Mouse (Mus musculus): ENCODE data around the gene Eif5a. TPM values are rescaled to one million over a fixed set of nuclear protein-coding genes. Genes with fewer than 3 reads are reported as not detected.

Eif5a gene
- polyA plus RNA-seq, 1 experiment: 653 TPM

DNA sequence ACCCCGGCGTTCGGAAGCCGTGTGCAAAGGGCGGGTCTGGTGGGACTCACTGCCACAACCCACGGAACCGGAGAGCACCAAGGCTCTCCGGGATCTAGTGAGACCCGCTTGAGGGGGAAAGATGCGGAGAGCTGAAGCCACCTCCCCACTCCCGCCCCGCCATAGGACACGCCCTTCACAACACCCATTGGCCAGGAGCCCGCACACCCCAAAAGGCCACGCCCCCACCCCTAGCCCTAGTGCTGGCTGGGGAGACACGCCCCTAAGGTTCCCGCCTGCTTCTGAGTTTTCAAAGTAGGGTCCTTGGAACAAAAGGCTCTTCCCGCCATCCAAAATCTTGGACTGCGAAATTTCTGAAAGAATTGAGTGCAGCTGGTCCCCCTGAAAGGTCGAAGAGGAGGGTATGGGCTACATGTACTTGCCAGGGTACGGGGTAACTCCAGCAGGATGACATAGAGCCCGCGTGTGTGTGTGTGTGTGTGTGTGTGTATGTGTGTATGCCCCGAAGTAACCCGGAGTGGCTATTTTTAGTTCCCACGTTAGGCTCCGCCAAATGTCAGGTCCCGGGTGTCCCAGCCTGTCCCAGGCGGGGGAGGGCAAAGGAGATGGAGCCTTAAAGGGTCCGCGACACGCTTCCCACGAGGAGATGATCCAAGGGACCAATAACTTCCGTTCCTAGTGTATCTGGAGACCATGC, 26.5 kb upstream of the Eif5a start, which contains the start of gene Slc2a4:
Slc2a4 (minus strand) TSS at position 123 of the 697 bp plus-strand sequence.
- peak within 1 kb of the TSS; percentile 20; the same call in 1 of the 2 replicates for H3K4me3 ChIP-seq (ENCODE audit: insufficient read depth, low read depth, low read length)
- peaks cover 11% of the 10 kb centered on the region for H3K4me1 ChIP-seq (ENCODE audit: control insufficient read depth, insufficient read depth, low read length)
- no peak within 1 kb of the TSS for H3K27ac ChIP-seq (ENCODE audit: insufficient read depth, low read depth, low read length)
- under 1% methylated on average over 33 of the region's 34 CpGs for WGBS
- TF ChIP-seq POLR2A (IDR thresholded peaks at IDR 0.05; ENCODE audit: insufficient read depth, low read depth, low read length) (no peak), CTCF (IDR thresholded peaks at IDR 0.05; ENCODE audit: insufficient read depth, low read depth, low read length) (no peak)

DNA sequence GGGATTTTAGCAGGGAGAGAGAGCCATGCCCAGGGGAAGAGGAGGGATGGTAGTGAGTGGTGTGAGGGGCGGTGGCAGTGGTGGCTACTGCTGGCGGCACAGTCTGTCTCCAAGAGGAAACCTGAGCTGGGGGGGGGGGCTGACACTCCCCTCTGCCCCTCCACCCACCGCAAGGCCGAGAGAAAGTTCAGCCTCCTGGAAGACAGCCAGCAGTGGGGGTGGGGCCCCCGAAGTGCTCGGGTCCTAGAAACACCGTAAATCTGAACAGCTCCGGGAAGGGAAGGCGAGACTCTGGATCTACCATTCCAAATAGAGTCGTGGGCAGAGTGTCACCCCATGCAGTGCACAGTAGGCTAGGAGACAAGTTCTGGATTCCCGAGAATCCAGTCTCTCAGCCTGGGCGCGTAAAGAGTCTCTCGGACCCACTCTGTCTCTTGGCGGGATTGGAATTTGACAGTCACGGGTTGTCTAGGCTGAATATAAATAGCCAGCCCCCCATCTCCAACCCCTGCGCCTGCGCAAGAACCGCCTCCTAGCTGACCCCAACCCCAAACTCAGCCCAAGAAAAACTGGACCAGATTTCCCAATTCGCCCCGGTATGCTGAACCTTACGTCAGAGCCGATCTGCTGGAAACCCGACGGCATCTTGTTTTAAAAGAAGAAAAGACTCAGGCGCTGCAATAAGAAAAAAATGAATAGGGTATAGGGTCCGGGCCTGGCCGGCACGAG, 25.7 kb upstream of the Eif5a start:
- H3K4me3 ChIP-seq (ENCODE audit: insufficient read depth, low read depth, low read length): peak overlapping the region; percentile 20; the same call in 1 of the 2 replicates
- peaks cover 11% of the 10 kb centered on the region for H3K4me1 ChIP-seq (ENCODE audit: control insufficient read depth, insufficient read depth, low read length)
- TF ChIP-seq CTCF (IDR thresholded peaks at IDR 0.05; ENCODE audit: insufficient read depth, low read depth, low read length) (no peak), POLR2A (IDR thresholded peaks at IDR 0.05; ENCODE audit: insufficient read depth, low read depth, low read length) (no peak)
- no peak overlapping the region for H3K27ac ChIP-seq (ENCODE audit: insufficient read depth, low read depth, low read length)
- WGBS: 9% methylated on average over 29 of the region's 29 CpGs

DNA sequence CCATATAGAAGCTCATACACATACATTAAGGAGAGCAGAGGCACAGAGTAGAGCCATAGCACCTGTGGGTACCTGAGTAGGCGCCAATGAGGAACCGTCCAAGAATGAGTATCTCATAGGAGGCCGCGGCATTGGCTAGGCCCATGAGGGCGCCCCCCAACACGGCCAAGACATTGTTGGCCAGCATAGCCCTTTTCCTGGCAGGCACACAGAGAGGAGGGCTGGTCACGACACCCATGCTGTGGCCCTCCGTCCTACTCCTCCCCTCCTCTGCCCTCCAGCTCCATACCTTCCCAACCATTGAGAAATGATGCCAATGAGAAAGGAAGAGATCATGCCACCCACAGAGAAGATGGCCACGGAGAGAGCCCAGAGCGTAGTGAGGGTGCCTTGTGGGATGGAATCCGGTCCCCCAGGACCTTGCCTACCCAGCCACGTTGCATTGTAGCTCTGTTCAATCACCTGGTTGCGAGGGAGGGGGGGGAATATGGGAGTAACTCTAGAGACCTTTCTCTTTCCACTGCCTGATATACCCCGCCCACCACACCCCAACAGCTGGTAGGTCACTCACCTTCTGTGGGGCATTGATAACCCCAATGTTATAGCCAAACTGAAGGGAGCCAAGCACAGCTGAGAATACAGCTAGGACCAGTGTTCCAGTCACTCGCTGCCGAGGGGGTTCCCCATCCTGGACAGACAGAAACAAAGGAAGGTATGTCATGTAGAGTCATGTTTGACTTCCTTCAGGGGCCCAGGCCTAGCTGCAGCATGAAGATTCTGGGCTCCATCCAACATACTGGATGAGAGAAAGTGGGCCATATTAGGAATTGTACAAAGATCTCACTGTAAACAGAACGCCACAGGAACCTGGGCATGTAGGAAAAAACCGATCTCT, 24.5 kb upstream of the Eif5a start:
- 90% methylated on average over 18 of the region's 18 CpGs for WGBS
- Histone ChIP-seq H3K4me1 (ENCODE audit: control insufficient read depth, insufficient read depth, low read length) (peaks cover 11% of the 10 kb centered on the region), H3K27ac (ENCODE audit: insufficient read depth, low read depth, low read length) (no peak overlapping the region), H3K4me3 (ENCODE audit: insufficient read depth, low read depth, low read length) (no peak overlapping the region)
- TF ChIP-seq POLR2A (IDR thresholded peaks at IDR 0.05; ENCODE audit: insufficient read depth, low read depth, low read length) (no peak), CTCF (IDR thresholded peaks at IDR 0.05; ENCODE audit: insufficient read depth, low read depth, low read length) (no peak)

DNA sequence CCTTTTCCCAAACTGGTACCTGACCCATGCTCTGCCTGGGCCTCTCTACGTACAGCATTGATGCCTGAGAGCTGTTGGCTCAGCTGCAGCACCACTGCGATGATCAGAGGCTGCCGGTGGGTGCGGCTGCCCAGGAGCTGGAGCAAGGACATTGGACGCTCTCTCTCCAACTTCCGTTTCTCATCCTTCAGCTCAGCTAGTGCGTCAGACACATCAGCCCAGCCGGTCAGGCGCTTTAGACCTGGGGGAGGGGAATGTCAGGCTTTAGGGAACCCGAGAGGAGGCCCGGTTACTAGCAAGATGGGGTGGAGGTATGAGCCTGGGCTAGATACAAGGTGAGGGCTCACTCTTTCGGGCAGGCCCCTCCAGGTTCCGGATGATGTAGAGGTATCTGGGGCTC, 23.5 kb upstream of the Eif5a start:
- Histone ChIP-seq H3K4me1 (ENCODE audit: control insufficient read depth, insufficient read depth, low read length) (peaks cover 11% of the 10 kb centered on the region), H3K27ac (ENCODE audit: insufficient read depth, low read depth, low read length) (no peak overlapping the region), H3K4me3 (ENCODE audit: insufficient read depth, low read depth, low read length) (no peak overlapping the region)
- WGBS: 92% methylated on average over 13 of the region's 13 CpGs
- TF ChIP-seq CTCF (IDR thresholded peaks at IDR 0.05; ENCODE audit: insufficient read depth, low read depth, low read length) (no peak), POLR2A (IDR thresholded peaks at IDR 0.05; ENCODE audit: insufficient read depth, low read depth, low read length) (no peak)

DNA sequence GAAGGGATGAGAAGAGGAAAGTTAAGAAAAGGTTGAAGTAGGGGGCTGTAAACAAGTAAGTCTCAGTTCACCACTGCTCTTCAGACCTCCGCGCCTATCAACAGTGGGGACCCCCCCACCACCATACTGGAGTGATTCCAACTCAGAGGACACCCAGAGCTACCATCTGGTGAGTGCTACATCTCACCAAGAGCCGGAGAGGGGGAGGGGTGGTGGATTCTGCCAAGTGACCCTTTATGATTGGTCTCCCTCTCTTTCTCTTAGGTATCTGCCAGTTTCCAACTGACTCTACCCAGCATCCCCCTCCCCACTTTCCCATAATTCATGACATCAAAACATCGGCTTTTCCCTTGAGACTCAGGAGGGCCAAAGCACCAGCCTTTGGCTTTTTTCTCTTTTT, 19.2 kb upstream of the Eif5a start:
- H3K4me1 ChIP-seq (ENCODE audit: control insufficient read depth, insufficient read depth, low read length): peaks cover 6% of the 10 kb centered on the region
- 80% methylated on average over 4 of the region's 4 CpGs for WGBS
- no peak overlapping the region for H3K4me3 ChIP-seq (ENCODE audit: insufficient read depth, low read depth, low read length)
- no peak for TF ChIP-seq POLR2A (IDR thresholded peaks at IDR 0.05; ENCODE audit: insufficient read depth, low read depth, low read length)
- TF ChIP-seq CTCF (IDR thresholded peaks at IDR 0.05; ENCODE audit: insufficient read depth, low read depth, low read length): no peak
- no peak overlapping the region for H3K27ac ChIP-seq (ENCODE audit: insufficient read depth, low read depth, low read length)

DNA sequence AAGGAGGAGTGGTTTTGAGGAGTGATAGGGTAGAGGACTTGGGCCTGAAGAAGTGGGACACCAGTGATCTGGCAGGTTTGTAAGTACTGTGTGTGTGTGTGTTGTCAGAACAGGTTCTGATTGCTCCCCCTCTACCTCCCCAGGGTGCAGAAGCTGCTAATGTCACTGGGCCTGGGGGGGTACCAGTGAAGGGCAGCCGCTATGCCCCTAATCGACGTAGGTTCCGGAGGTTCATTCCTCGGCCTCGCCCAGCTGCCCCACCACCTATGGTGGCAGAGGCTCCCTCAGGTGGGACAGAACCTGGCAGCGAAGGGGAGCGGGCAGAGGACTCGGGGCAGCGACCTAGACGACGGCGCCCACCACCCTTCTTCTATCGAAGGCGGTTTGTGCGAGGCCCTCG, 18.0 kb upstream of the Eif5a start:
- WGBS: 95% methylated on average over 17 of the region's 17 CpGs
- no peak overlapping the region for H3K27ac ChIP-seq (ENCODE audit: insufficient read depth, low read depth, low read length)
- TF ChIP-seq CTCF (IDR thresholded peaks at IDR 0.05; ENCODE audit: insufficient read depth, low read depth, low read length) (no peak), POLR2A (IDR thresholded peaks at IDR 0.05; ENCODE audit: insufficient read depth, low read depth, low read length) (no peak)
- H3K4me1 ChIP-seq (ENCODE audit: control insufficient read depth, insufficient read depth, low read length): peaks cover 15% of the 10 kb centered on the region
- H3K4me3 ChIP-seq (ENCODE audit: insufficient read depth, low read depth, low read length): no peak overlapping the region

DNA sequence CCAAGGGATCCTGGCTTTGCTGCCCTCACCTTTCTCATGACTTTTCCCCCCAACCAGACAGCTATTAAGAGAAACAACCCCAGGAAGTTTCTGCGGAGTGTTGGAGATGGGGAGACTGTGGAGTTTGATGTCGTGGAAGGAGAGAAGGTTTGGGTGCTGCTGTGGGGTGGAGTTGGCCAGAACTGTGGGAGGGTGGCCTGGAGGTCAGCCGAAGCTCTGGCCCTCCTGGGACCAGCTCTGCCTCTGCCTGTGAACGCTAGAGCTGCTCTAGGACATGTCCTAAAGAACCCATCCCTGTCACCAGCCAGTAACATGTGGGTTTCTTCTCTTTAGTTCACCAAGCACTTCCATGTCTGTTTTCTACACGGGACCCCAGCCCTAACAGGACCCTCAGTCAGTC, 17.4 kb upstream of the Eif5a start:
- Histone ChIP-seq H3K4me1 (ENCODE audit: control insufficient read depth, insufficient read depth, low read length) (peaks cover 17% of the 10 kb centered on the region), H3K4me3 (ENCODE audit: insufficient read depth, low read depth, low read length) (no peak overlapping the region), H3K27ac (ENCODE audit: insufficient read depth, low read depth, low read length) (no peak overlapping the region)
- WGBS: 76% methylated on average over 5 of the region's 5 CpGs
- no peak for TF ChIP-seq POLR2A (IDR thresholded peaks at IDR 0.05; ENCODE audit: insufficient read depth, low read depth, low read length)
- TF ChIP-seq CTCF (IDR thresholded peaks at IDR 0.05; ENCODE audit: insufficient read depth, low read depth, low read length): no peak

DNA sequence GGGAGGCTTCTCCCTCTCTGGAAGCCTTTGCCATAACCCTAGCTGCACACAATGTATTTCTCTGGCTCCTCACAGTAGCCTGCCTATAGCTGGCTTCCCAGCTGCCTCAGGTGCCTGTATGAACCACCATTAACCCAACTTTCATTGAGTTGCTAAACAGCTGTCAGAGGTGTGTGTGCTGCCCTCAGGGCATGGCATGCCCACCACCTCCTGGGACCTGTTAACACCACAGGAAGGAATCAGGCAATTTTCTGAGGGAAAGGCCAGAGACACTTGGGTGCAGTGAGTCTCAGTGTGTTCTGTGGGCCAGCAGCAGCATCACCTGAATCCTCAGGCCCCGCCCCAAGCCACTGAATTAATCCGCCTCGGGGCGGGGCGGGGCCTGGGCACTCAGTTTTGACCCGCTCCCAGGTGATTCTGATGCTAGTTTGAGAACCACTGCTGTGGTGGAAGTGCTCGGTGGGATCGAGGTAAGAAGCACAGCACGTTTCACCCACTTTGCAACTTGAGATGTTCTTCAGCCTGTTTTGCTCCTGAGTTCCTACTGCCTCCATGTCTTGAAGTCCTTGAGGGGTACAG, 16.7 kb upstream of the Eif5a start:
- 49% methylated on average over 9 of the region's 9 CpGs for WGBS
- no peak for TF ChIP-seq CTCF (IDR thresholded peaks at IDR 0.05; ENCODE audit: insufficient read depth, low read depth, low read length)
- TF ChIP-seq POLR2A (IDR thresholded peaks at IDR 0.05; ENCODE audit: insufficient read depth, low read depth, low read length): no peak
- no peak overlapping the region for H3K27ac ChIP-seq (ENCODE audit: insufficient read depth, low read depth, low read length)
- peaks cover 17% of the 10 kb centered on the region for H3K4me1 ChIP-seq (ENCODE audit: control insufficient read depth, insufficient read depth, low read length)
- H3K4me3 ChIP-seq (ENCODE audit: insufficient read depth, low read depth, low read length): no peak overlapping the region

All from olfactory bulb, adult 2 months (tissue).